ENCODE assay signal across 12 mouse cellular contexts in the genomic region with DNA sequence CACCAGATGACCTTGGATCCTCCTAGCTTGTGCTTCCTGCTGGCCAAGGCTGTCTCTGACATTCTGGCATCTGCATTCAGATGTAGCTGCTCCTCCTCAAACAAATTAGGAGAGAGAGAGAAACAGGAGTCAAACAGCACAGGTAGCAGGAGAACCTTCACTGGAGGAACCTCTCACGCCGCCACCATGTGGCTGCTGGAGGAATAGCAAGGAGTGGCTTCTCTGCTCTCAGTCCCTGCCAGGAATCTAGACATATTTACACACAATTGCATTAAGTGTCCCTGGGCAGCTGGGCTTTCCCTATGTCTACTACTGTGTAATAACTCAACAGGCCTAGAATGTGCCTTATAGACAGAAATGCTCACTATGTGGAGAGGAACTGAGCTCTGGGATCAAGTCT. TPM values are rescaled to one million over a fixed set of nuclear protein-coding genes. Genes with fewer than 3 reads are reported as not detected.
A peak's percentile ranks its signal among the peaks of the same experiment; 100 is the strongest.
DNase-seq lines count a peak whose midpoint lies in the region; ATAC-seq and TF ChIP-seq lines count a peak whose summit lies in the region.
"Not testable (repeated sequence)": the region's sequence is repeated elsewhere in the genome, so short reads cannot be mapped to it uniquely, and the experiment has no call there.
"Had no signal": no experiment of that assay in that cellular context is flagged by ENCODE, and none has a peak within 500 bp of the region (broad histone marks: within the 10 kb centered on the region; RNA-seq: fewer than 3 reads in every experiment).

No protein-coding gene starts in this region.

- ATAC-seq in activated CD4-positive, CD25-positive, alpha-beta regulatory T cell, adult 4 months = peak; percentile 49
- peak; percentile 86 for ATAC-seq in granulocyte monocyte progenitor cell, adult 5-6 weeks (replicated peaks; ENCODE audit: poor library complexity, severe bottlenecking)
- ATAC-seq in midbrain, embryonic 14.5 days (ENCODE audit: low FRiP score, low TSS enrichment) = not testable (repeated sequence)
- 0 out of 2 replicates have a peak, but pooled peaks have one; percentile 33 for ATAC-seq in stomach, embryonic 16.5 days (ENCODE audit: insufficient read depth, low FRiP score)

- not testable (repeated sequence) for H3K9ac ChIP-seq in liver, adult 2 months (ENCODE audit: low read depth, low read length); midbrain, embryonic 14.5 days (replicated peaks; ENCODE audit: low read length); stomach, embryonic 16.5 days (ENCODE audit: low read length)

- TF ChIP-seq CTCF in liver, adult 2 months (IDR thresholded peaks at IDR 0.05; ENCODE audit: low read depth, low read length) = peak; percentile 65

- not testable (repeated sequence) for H3K4me3 ChIP-seq in liver, adult 2 months (ENCODE audit: insufficient read depth, low read depth, low read length); midbrain, embryonic 14.5 days (replicated peaks; ENCODE audit: low read depth, low read length); stomach, embryonic 16.5 days (replicated peaks; ENCODE audit: low read length)

- DNase-seq in 416B (ENCODE audit: low read depth) = peak; percentile 6
- DNase-seq in cerebellum, postnatal 36 days = peak; percentile 41 to 50
- peak; percentile 38 for DNase-seq in kidney, adult 18-20 months
- peak; percentile 14 for DNase-seq in liver, adult 2 months (ENCODE audit: extremely low read depth, low read depth, low spot score)
- DNase-seq in midbrain, embryonic 14.5 days = peak; percentile 77

- not testable (repeated sequence) for H3K36me3 ChIP-seq in liver, adult 2 months (ENCODE audit: control insufficient read depth, insufficient read depth, low read length); midbrain, embryonic 14.5 days (ENCODE audit: control insufficient read depth, insufficient read depth, low read length); stomach, embryonic 16.5 days (ENCODE audit: control insufficient read depth, insufficient read depth, low read length)

- 0% methylated on average over 2 of the region's 2 CpGs for WGBS in liver, adult 2 months
- WGBS in midbrain, embryonic 14.5 days = 2% methylated on average over 2 of the region's 2 CpGs
- WGBS in stomach, embryonic 16.5 days = 6% methylated on average over 2 of the region's 2 CpGs

- not testable (repeated sequence) for H3K27ac ChIP-seq in liver, adult 2 months (replicated peaks; ENCODE audit: insufficient read depth, low read depth, low read length); midbrain, embryonic 14.5 days (replicated peaks; ENCODE audit: low read depth, low read length); stomach, embryonic 16.5 days (ENCODE audit: low read length)

- H3K4me1 ChIP-seq in liver, adult 2 months (ENCODE audit: control insufficient read depth, insufficient read depth, low read length); midbrain, embryonic 14.5 days (ENCODE audit: control insufficient read depth, insufficient read depth, low read length); stomach, embryonic 16.5 days (ENCODE audit: control insufficient read depth, insufficient read depth, low read length): not testable (repeated sequence)

- TF ChIP-seq POLR2A in liver, adult 2 months (IDR thresholded peaks at IDR 0.05; ENCODE audit: extremely low read depth, insufficient read depth, low read length) = not testable (repeated sequence)

- not testable (repeated sequence) for H3K79me2 ChIP-seq in liver, adult 2 months (ENCODE audit: control insufficient read depth, insufficient read depth, low read length)

- H3K27me3 ChIP-seq in liver, adult 2 months (ENCODE audit: control insufficient read depth, insufficient read depth, low read length); midbrain, embryonic 14.5 days (ENCODE audit: control insufficient read depth, insufficient read depth, low read length); stomach, embryonic 16.5 days (ENCODE audit: control insufficient read depth, insufficient read depth, low read length): not testable (repeated sequence)

- H3K9me3 ChIP-seq in midbrain, embryonic 14.5 days (ENCODE audit: control insufficient read depth, low read length); stomach, embryonic 16.5 days (replicated peaks; ENCODE audit: control insufficient read depth, low read length): not testable (repeated sequence)

- H3K4me2 ChIP-seq in midbrain, embryonic 14.5 days (ENCODE audit: low read length); stomach, embryonic 16.5 days (ENCODE audit: low read depth, low read length): not testable (repeated sequence)

RNA-seq across cellular contexts. Expression of a gene that starts 3.1 kb away (rescaled TPM):
- not detected for polyA plus RNA-seq in activated CD4-positive, CD25-positive, alpha-beta regulatory T cell, adult 4 months (2017; shearing (Covaris generic))
- total RNA-seq in granulocyte monocyte progenitor cell, adult 5-6 weeks (2014; fragmentation: Nextera tagmentation) = not detected in 2 replicates
- not detected in 2 replicates for total RNA-seq in granulocyte monocyte progenitor cell, adult 5-6 weeks (2017)
- not detected in 2 replicates for total RNA-seq in liver, adult 2 months (2014; rRNA removed)
- polyA plus RNA-seq in liver, adult 2 months (2012; rRNA removed) = not detected in 2 replicates
- not detected in 2 replicates for polyA plus RNA-seq in midbrain, embryonic 14.5 days (2014; fragmentation: Nextera tagmentation; extraction: Ambion mirVana)
- polyA plus RNA-seq in stomach, embryonic 16.5 days (2015; fragmentation: Nextera tagmentation; extraction: Ambion mirVana) = not detected in 2 replicates
- total RNA-seq: layer of hippocampus, postnatal 14 days had no signal
- polyA plus RNA-seq: frontal cortex, adult 2 months; heart, embryonic 15.5 days; macrophage had no signal

RNA-seq across cellular contexts. Expression of a gene that starts 9.5 kb away (rescaled TPM):
- not detected for polyA plus RNA-seq in activated CD4-positive, CD25-positive, alpha-beta regulatory T cell, adult 4 months (2017; shearing (Covaris generic))
- total RNA-seq in granulocyte monocyte progenitor cell, adult 5-6 weeks (2014; fragmentation: Nextera tagmentation) = not detected in 2 replicates
- total RNA-seq in granulocyte monocyte progenitor cell, adult 5-6 weeks (2017) = not detected in 2 replicates
- total RNA-seq in liver, adult 2 months (2014; rRNA removed) = not detected in 2 replicates
- polyA plus RNA-seq in liver, adult 2 months (2012; rRNA removed) = not detected in 2 replicates
- not detected in 2 replicates for polyA plus RNA-seq in midbrain, embryonic 14.5 days (2014; fragmentation: Nextera tagmentation; extraction: Ambion mirVana)
- polyA plus RNA-seq in stomach, embryonic 16.5 days (2015; fragmentation: Nextera tagmentation; extraction: Ambion mirVana) = not detected in 2 replicates
- total RNA-seq: layer of hippocampus, postnatal 14 days had no signal
- polyA plus RNA-seq: frontal cortex, adult 2 months; heart, embryonic 15.5 days; macrophage had no signal

RNA-seq across cellular contexts. Expression of a gene that starts 19.7 kb away (rescaled TPM):
- not detected for polyA plus RNA-seq in activated CD4-positive, CD25-positive, alpha-beta regulatory T cell, adult 4 months (2017; shearing (Covaris generic))
- not detected in 2 replicates for total RNA-seq in granulocyte monocyte progenitor cell, adult 5-6 weeks (2014; fragmentation: Nextera tagmentation)
- total RNA-seq in granulocyte monocyte progenitor cell, adult 5-6 weeks (2017) = not detected in 2 replicates
- total RNA-seq in liver, adult 2 months (2014; rRNA removed) = not detected in 2 replicates
- polyA plus RNA-seq in liver, adult 2 months (2012; rRNA removed) = not detected in 2 replicates
- not detected in 2 replicates for polyA plus RNA-seq in midbrain, embryonic 14.5 days (2014; fragmentation: Nextera tagmentation; extraction: Ambion mirVana)
- not detected in 2 replicates for polyA plus RNA-seq in stomach, embryonic 16.5 days (2015; fragmentation: Nextera tagmentation; extraction: Ambion mirVana)
- total RNA-seq: layer of hippocampus, postnatal 14 days had no signal
- polyA plus RNA-seq: frontal cortex, adult 2 months; heart, embryonic 15.5 days; macrophage had no signal

RNA-seq across cellular contexts. Expression of a gene that starts 35.7 kb away (rescaled TPM):
- not detected for polyA plus RNA-seq in activated CD4-positive, CD25-positive, alpha-beta regulatory T cell, adult 4 months (2017; shearing (Covaris generic))
- not detected in 2 replicates for total RNA-seq in granulocyte monocyte progenitor cell, adult 5-6 weeks (2014; fragmentation: Nextera tagmentation)
- total RNA-seq in granulocyte monocyte progenitor cell, adult 5-6 weeks (2017) = not detected in 2 replicates
- not detected in 2 replicates for total RNA-seq in liver, adult 2 months (2014; rRNA removed)
- not detected in 2 replicates for polyA plus RNA-seq in liver, adult 2 months (2012; rRNA removed)
- not detected in 2 replicates for polyA plus RNA-seq in midbrain, embryonic 14.5 days (2014; fragmentation: Nextera tagmentation; extraction: Ambion mirVana)
- polyA plus RNA-seq in stomach, embryonic 16.5 days (2015; fragmentation: Nextera tagmentation; extraction: Ambion mirVana) = not detected in 2 replicates
- total RNA-seq: layer of hippocampus, postnatal 14 days had no signal
- polyA plus RNA-seq: frontal cortex, adult 2 months; heart, embryonic 15.5 days; macrophage had no signal

RNA-seq across cellular contexts. Expression of a gene that starts 53.0 kb away (rescaled TPM):
- not detected for polyA plus RNA-seq in activated CD4-positive, CD25-positive, alpha-beta regulatory T cell, adult 4 months (2017; shearing (Covaris generic))
- not detected in 2 replicates for total RNA-seq in granulocyte monocyte progenitor cell, adult 5-6 weeks (2014; fragmentation: Nextera tagmentation)
- total RNA-seq in granulocyte monocyte progenitor cell, adult 5-6 weeks (2017) = not detected in 2 replicates
- not detected in 2 replicates for total RNA-seq in liver, adult 2 months (2014; rRNA removed)
- polyA plus RNA-seq in liver, adult 2 months (2012; rRNA removed) = not detected in 2 replicates
- not detected in 2 replicates for polyA plus RNA-seq in midbrain, embryonic 14.5 days (2014; fragmentation: Nextera tagmentation; extraction: Ambion mirVana)
- polyA plus RNA-seq in stomach, embryonic 16.5 days (2015; fragmentation: Nextera tagmentation; extraction: Ambion mirVana) = not detected in 2 replicates
- total RNA-seq: layer of hippocampus, postnatal 14 days had no signal
- polyA plus RNA-seq: frontal cortex, adult 2 months; heart, embryonic 15.5 days; macrophage had no signal

Comparison
In these comparisons a context has a peak if more than half of its experiments do, and no peak if none do; other contexts are left out.
1. DNase-seq: peak in every context shown above with its lines; median percentile 77 in midbrain, embryonic 14.5 days; 46 in cerebellum, postnatal 36 days; 38 in kidney, adult 18-20 months; 14 in liver, adult 2 months; 6 in 416B.